Mouse (Mus musculus) megakaryocyte, embryonic 14.5 days (primary cell): Measurements from ENCODE around the gene Flrt3.

Experiments used
- FLI1 ChIP-seq: IDR thresholded peaks from 2 replicates; pipeline ENCODE4 v1.6.1; 2012; ENCODE audit warnings: low read length, inconsistent platforms, mixed read lengths
- GATA1 ChIP-seq: IDR thresholded peaks from 3 replicates; pipeline ENCODE4 v1.6.1; 2012; ENCODE audit warnings: mixed read lengths, low read length, inconsistent platforms, borderline replicate concordance

DNA sequence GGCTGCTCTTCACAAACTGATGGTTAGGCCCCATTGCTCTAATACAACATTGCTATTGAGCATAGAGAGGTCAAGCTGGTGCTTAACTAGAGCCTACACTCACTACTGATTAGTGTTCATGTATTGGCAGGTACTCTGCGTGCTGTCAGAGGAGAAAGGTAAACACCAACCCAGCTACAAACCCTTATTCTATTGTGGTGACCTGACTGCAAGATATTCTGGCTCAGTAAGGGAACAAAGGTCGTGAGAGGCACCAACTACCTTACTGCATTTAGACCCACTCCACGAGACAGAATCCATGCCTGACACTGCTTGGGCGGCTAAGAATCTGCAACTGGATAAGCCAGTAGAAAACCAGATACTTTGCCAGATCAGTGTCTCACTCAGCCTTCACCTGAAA is 44.6 kb upstream of the Flrt3 start:
- TF ChIP-seq GATA1: no peak
- TF ChIP-seq FLI1: no peak
